Mouse (Mus musculus) urinary bladder, postnatal 14 days (tissue): ENCODE results near the gene Ywhae.

Experiments
- DNase-seq: peaks from one replicate; pipeline ENCODE4 v3.0.0; 2021; ENCODE audit warnings: low spot score

The Ywhae gene

DNA sequence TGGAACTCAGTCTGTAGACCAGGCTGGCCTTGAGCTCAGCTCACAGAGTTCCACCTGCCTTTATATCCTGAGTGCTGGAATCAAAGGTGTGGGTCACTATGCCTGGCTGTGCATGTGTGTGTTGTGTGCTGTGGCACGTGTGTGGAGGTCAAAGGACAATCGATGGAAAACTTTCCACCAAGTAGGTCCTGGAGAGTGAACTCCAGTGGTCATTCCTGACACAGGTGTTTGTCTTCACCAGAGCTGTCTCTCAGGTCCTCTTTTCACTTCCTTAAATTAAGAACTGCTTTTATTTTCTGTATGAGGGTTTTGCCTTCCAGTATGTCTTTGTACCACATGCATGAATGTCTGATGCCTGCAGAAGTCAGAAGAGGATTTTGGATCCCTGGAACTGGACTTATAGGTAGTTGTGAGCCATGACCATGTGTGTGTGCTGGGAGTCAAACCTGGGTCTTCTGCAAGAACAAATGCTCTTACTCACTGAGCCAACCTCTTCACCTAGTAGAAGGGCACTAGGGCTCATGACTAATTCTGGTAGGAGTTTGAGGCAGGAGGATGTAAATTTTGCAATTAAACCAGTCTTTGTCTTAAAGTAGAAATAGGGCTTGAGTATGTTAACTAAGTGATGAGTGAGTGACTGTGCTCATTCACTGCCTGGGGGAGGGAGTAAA, 5.3 kb downstream of the Ywhae start:
- DNase-seq, result no peak

DNA sequence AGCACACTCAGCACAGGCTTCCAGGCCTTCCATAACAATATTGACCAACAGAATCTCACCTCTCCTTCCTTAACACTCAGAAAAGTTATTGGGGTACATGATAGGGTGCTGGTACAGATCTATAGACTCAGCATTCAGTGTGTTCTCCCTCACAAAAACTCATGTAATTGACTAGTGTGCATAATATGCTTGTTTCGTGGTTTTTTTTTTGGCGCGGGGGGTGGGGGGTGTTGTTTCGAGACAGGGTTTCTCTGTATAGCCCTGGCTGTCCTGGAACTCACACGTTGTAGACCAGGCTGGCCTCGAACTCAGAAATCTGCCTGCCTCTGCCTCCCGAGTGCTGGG, 5.8 kb downstream of the Ywhae start:
- no peak for DNase-seq

DNA sequence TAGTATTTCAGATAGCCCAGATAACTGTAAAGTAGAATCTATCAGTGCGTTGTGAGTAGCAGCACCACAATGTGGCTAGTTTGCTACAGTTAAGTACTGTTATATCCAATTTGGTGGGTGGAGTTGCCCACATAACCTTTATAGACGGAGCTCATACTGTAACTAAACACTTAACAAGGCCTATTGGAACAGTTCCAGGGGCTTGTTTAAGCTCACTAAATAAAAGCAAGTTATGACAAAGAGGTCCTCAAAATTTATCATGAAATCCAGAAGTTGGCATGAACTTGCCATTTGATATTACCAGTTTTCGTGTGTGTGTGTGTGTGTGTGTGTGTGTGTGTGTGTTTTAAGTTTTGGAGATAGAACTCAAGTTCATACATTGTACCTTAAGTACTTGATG, 7.5 kb downstream of the Ywhae start:
- DNase-seq, result no peak

DNA sequence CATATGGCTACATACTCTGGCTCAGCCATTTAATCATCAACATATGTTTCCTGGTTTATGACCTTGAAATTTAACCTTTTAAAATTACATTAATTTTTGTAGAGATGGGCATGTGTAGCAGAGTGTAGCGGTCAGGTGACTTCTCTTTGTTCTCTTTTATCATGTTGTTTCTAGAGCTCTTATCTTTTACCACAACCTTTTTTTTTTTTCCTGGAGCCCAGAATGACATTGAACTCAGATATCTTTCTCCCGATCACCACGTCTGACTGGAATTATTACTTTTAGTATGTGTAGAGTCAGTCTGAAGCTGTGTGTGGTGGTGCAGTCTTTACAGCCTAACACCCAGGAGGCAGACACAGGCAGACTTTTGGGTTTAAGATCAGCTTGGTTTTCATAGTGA, 8.9 kb downstream of the Ywhae start:
- DNase-seq, result no peak

DNA sequence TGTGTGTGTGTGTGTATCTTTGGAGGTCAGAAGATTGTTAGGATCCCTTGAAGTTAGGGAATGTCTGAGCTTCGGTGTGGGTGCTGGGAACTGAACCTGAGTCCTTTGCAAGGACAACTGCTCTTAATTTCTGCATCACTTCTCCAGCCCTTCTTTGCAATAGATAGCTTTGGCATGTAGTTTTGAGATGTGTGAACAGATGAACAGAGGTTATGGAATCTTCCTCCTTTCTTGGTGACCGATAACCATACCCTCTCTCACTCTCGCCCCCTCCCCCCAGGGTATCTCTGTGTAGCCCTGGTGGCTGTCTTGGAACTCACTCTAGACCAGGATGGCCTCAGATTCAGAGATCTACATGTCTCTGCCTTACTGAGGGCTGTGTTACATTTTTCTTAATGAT, 12.1 kb downstream of the Ywhae start:
- DNase-seq, result no peak

DNA sequence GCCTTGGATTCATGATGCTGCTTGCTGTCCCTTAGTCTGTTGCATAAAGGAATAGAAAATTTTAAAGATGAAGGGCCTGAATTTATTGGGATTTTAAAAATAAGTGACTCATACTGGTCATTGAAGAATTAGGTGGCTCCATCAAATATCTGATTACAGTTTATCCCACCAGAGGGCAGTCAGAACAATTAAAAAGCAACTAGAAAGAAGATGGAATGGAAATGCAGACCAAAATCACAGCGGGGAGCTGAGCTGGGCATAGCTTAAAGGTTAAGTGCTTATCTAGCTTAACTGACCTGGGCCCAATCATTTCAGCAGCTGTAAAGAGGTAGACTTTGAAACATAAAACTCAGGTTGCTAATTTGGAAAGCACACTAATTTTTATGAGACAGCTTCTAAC, 17.9 kb downstream of the Ywhae start:
- DNase-seq, result no peak

DNA sequence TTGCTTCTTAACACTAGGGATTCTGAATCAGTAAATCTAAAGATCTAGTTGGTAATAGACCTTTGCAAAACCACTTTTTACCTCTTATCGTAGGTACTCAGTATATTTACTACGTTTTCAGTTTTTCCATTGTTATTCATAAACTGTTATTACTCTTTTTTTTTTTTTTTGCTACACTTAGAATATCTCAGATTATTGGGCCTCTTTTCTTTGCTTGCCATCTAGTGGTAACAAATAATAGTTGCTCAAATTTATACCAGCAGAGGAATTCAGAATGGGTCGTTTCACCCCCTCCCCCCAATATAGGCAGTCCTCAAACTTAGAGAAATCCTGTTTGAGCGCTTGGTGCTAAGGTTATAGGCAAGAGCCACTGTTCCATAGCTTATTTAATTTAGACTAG, 18.4 kb downstream of the Ywhae start:
- DNase-seq, result no peak

DNA sequence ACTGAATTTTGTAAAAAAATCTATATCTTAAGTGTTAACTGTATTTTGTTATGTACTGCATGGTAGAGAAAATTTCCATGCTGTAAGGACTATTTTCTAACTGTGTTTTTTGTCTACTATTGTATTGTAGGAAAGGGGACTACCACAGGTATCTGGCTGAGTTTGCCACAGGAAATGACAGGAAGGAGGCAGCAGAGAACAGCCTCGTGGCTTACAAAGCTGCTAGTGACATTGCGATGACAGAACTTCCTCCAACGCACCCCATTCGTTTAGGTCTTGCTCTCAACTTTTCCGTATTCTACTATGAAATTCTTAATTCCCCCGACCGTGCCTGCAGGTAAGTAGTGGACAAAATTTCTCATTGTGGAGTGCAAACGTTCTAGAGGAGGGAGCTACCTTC, 24.0 kb downstream of the Ywhae start:
- no peak for DNase-seq

DNA sequence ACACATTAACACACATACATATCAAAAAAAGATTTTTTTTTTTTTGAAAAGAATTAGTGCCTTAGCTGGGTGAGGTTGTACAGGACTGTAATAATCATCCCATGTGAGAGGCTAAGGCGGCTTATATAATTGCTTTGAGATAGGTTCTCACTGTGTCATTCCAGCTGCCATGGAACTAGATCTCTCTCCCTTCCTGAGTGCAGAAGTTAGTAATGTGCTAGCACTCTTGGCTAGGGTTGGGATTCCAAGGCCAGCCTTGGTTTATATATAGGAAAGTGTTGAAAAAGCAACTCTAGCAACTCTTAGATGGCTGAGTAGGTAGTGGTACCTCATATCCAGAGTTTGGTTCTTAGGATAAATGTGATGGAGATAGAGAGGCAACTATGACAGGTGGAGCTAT, 25.9 kb downstream of the Ywhae start:
- DNase-seq, result no peak

DNA sequence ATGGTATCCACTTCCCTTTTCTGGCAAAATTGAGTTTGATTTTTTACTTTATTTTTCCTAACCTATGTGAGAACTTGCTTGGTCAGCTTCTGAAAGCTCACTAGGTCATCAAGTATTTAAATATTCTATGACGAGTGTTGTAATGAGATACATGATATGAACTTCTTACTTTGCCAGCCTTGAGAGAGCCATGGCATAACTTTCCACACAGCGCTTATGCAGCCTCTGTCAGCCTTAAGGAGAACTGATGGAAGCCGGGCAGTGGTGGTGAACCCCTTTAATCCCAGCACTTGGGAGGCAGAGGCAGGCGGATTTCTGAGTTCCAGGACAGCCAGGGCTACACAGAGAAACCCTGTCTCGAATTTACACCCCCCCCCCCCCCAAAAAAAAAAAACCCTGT, 28.1 kb downstream of the Ywhae start:
- DNase-seq, result no peak

DNA sequence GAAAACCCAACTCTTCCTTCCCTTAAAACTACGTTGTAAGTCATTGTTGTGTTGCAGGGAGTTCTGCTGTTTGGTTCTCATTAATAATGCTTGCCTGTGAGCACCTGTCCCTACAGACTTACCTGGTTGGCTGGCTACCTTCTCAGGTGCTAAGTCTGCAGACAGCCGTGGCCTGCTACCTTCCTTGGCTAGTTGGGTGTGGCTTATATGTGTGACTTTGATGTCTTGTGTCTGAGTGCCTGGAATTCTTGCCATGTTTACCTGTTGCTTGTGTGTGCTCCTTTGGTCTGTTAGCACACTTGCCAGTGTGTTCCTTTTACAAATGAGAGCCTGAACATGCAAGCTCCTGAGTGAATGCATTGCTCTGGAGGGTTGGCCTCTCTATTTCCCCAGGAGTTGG, 30.0 kb downstream of the Ywhae start:
- DNase-seq, result no peak

DNA sequence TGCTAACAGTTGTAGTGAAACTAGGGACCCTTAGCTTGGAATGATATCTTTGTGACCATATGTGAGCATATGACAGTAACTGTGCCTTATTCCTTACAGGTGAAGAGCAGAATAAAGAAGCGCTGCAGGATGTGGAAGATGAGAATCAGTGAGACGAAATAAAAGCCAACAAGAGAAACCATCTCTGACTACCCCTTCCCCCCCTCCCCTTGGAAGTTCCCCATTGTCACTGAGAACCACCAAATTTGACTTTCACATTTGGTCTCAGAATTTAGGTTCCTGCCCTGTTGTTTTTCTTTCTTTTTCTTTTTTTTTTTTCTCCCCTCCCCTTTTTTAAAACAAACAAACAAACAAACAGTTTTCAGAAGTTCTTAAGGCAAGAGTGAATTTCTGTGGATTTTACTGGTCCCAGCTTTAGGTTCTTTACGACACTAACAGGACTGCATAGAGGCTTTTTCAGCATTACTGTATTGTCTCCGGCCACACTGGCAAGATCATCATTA, 31.9 kb downstream of the Ywhae start:
- no peak for DNase-seq

DNA sequence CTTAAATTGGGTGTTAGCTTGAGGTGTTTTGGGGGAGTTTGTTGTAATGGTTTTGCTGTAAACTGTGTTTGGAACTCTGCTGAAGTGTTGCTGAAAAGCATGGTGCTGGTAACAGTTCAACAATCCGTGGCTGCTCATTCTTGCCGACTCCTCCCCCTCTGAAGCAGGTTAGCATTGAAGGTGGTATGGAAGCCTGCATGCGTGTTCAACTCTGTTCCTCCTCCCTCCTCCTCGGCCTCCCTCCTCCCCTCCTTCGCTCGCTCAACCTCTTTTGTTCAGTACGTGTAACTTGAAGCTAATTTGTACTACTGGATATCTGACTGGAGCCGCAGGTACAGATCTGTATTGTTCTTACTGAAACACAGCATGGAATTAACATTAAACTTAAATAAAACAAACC, 32.5 kb downstream of the Ywhae start:
- no peak for DNase-seq

DNA sequence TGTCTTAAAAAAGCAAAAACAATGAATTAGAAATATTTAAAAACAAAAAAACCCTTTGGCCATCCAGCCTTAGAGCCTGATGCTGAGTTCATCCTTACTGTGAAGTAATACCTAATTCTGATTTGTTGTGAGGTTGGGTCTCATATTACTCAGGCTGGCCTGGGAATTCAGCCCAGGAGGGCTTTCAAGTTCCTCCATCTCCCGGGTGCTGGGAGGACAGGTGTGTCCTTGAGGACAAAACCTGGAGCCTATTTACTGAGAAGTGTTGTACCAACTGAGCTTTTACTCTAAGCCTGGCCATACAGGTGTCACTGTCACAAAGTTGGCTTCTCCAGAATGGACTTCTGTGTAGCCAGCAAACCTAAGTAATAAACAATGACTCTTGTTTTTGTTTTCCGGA, 34.3 kb downstream of the Ywhae start:
- no peak for DNase-seq

DNA sequence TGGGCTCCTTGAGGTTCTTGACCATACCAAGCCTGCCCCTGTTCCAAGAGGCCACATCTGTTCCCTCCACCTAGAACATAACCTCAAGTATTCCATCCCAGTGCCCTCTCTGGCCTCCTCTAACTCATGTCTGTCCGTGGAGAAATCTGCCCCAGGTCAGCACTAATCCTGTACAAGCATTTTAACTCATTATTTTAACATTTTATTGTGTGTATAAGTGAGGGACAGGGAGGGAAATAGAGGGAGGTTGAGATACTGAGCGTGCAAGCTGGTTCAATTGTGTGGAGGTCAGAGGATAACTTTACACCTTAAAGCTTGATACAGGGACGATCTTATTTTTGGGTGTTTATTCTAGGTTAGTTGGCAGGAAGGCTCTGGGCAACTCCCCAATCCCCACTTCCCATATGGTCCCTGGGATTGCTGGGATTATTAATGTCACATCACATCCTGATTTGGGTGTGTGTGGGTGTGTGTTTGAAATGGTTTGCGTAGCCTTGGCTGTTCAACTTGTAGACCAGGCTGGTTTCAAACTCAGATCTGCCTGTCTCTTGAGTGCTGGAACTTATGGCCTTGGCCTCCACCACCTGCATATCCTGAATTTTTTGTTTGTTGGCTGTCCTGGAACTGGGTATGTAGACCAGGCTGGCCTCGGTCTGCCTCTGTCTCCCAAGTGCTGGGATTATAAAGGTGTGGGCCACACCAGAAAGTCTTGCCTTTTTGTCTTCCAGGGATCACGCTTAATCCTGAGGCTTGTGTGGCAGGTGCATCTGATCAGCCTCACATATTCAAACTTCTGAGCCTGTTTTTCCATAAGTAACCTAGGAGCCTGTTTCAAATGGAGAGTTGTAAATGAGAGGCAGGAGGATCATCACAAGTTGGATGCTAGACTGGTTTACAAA, 35.7 kb downstream of the Ywhae start:
- DNase-seq, result no peak

DNA sequence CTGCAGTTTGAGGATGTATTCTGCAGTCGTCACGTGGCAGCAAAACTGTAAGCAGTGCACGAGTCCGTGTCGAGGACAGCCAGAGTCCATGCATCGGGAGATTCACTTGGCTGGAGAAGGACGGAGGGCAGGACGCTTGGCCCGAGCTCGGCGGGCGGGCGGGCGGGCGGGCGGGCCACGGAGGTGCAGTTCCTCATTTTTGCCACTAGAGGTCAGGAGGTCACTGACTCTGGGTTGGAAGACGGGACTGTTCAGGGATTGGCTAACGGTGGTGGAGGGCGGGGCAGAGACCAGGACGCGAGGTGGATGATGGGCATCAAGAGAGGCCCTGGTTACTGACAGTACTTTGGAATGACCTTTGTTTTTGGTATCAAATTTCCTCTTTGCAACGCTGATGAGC, 36.5 kb downstream of the Ywhae start:
- DNase-seq, result peak; percentile 86

DNA sequence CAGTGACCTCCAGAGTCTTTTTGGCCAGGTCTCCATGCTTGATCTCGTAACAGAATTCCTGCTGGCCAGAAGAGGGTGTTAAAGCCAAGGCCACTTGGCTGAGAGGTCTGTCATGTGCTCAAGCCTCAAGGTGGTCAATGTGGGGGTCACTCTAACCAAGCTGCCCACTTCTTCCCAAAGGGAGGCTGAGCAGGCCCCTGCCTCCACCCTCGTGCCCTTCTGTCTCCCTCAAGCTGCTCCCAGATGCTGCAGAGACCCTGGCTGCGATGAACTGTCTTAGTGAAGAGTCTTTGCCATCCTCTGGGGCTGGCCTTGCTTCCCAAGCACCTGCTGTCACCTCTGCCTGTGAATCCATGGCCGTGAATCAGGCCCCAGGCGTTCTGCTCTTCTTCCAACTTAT, 39.9 kb downstream of the Ywhae start:
- no peak for DNase-seq

DNA sequence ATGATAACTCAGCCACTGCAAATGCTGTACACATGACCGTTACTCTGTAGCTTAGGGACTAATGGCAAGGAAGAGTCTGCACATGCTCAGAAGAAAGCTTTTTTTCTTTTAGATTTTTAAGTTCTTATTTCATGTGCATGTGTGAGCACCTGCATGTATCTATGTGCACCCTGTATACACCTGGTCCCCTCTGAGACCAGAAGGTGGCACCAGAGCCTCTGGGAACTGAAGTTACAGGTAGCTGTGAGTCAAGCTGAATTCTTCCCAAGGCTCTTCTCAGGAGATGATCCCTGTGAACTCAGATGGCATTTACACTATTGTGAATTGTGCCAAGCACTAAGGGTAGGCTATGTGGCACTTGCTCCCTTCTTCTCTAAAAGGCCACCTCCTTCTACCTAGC, 43.2 kb downstream of the Ywhae start:
- no peak for DNase-seq

DNA sequence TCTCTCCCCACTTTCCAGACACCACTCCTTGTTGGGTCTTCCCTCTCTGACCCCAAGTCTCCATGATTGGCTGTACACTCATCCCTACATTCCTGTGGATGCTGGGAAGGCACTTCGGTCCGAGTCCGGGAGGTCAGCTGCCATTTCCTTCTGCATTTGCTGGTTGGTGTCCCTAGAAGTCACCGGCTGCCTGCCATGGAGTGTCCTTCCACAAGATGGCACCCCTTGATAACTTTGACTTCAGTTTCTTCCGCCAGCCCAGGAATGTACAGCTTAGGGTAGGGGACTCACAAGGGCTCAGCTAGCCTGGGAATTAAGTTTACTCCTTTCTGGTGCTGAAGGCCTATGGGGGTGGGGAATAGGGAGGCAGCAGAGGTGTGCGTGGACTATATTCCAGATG, 49.2 kb downstream of the Ywhae start:
- peak; percentile 65 for DNase-seq

DNA sequence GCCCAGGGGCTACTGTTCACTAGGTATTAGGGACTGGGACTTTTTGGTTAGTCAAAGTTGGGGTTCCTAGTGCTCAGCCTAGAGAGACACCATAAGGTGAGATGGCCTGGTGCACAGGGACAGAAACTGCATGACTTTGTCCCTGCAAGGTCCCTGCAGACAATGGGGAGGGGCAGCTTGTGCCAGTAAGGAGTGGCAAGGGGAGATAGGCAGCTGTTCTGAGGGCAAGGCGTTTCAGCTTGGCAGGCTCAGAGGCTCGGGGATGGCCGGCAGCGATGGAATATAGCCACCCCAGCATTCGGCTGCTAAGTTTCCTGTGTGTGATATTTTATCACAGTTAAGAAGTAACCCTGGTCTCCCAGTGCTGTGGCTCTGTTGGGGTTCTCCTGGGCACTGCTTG, 51.1 kb downstream of the Ywhae start:
- DNase-seq, result no peak

DNA sequence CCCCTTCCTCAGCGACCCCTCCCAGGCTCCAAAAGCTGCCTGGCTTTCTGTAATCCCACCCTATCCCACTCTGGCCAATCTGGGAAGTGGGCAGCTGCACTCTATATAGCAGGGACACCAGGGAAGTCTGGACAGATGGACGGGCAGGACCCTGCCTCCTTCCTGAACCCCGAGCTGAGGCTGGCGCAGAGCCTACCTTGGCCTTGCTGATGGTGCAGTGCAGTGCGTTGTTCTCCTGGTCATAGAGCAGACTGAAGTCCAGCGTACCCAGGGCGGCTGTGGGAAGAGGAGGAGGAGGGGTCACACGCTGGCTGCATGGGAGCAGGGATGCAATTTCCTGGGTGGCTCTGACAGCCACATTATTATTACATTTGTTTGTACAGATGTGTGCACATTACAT, 53.2 kb downstream of the Ywhae start:
- DNase-seq, result no peak

DNA sequence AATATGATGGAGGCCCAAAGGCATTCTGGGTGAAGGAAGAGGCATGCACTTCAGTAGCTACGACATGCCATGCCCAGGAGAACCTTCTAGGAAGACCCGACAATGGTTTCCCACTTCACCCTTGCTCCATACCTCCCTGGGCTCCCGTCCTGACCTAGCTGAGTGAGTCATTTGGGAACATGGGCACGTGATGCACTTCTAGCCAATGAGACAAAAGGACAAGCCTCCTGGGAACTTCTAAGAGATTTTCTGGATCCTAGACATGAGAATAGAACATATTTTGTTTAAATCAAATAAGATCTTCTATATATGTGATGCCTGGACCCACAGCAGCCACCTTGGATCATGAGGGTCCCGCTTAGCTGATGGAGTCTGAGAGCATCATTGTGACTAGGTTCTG, 59.9 kb downstream of the Ywhae start:
- no peak for DNase-seq

DNA sequence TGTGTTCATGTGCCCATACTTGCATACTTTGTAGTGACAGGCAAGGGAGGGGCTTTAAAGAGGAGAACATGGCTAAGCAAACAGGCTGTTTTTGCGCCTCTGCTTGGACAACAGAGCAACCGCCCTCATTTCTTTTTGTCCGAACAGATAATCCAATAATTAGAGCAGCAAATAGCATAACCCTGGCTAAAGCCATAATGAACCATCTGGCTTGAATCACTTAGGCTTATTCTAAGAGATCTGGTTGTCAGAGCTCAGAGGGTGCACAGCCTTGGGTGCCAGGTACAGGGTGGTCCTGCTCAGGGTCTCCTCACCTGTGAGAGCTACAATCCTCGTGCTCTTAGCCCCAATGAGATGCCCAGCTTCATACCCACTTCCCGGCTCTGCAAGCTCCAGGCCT, 60.7 kb downstream of the Ywhae start:
- no peak for DNase-seq
